Mouse (Mus musculus) right cerebral cortex, adult 2 months (tissue): ENCODE data around the gene Snapin.

Experiments used
- DNase-seq, 2 experiments: peaks; one replicate each; pipeline ENCODE4 v3.0.0; 2021 to 2022; ENCODE audit warnings: low spot score in 2 of 2

The Snapin gene

GRCm38 (mm10) chr3:90505216-90505615, 14.4 kb upstream of the Snapin start:
- no peak for DNase-seq

- no peak for DNase-seq
These were observed 12.6 kb upstream of the Snapin start for GRCm38 (mm10) chr3:90503444-90503843.

GRCm38 (mm10) chr3:90497597-90497996, 6.8 kb upstream of the Snapin start:
- no peak for DNase-seq

GRCm38 (mm10) chr3:90495850-90496525, 5.2 kb upstream of the Snapin start:
- DNase-seq = no peak

- DNase-seq = no peak
These were observed 3.2 kb upstream of the Snapin start for GRCm38 (mm10) chr3:90493831-90494540.

GRCm38 (mm10) chr3:90491350-90491749, 517 bp upstream of the Snapin start:
- peak in 1 of 2 experiments; percentile 43 for DNase-seq

- DNase-seq = no peak
These were observed 2.3 kb downstream of the Snapin start for GRCm38 (mm10) chr3:90488576-90488975.

- DNase-seq = no peak
These were observed 3.8 kb downstream of the Snapin start for GRCm38 (mm10) chr3:90486998-90487397.

- peak; percentile 96 to 97 for DNase-seq
These were observed 14.8 kb downstream of the Snapin start, which contains the start of gene Ilf2 for GRCm38 (mm10) chr3:90475831-90476611. Gene Ilf2, plus strand, starts transcription at chr3:90476126.

GRCm38 (mm10) chr3:90475151-90475830, 15.5 kb downstream of the Snapin start:
- no peak for DNase-seq

- no peak for DNase-seq
These were observed 18.6 kb downstream of the Snapin start for GRCm38 (mm10) chr3:90472213-90472612.

- DNase-seq = no peak
These were observed 23.1 kb downstream of the Snapin start for GRCm38 (mm10) chr3:90467618-90468300.

GRCm38 (mm10) chr3:90466311-90466766, 24.5 kb downstream of the Snapin start:
- DNase-seq = peak; percentile 53 to 73

GRCm38 (mm10) chr3:90465686-90466310, 25.0 kb downstream of the Snapin start, which contains the start of gene Npr1:
Gene Npr1, minus strand, starts transcription at chr3:90465866.
- DNase-seq = no peak

GRCm38 (mm10) chr3:90465081-90465685, 25.6 kb downstream of the Snapin start:
- no peak for DNase-seq

GRCm38 (mm10) chr3:90464552-90465080, 26.2 kb downstream of the Snapin start:
- DNase-seq = no peak

- DNase-seq = no peak
These were observed 28.3 kb downstream of the Snapin start for GRCm38 (mm10) chr3:90462579-90462978.

- no peak for DNase-seq
These were observed 28.9 kb downstream of the Snapin start for GRCm38 (mm10) chr3:90461935-90462334.

GRCm38 (mm10) chr3:90460315-90460714, 30.5 kb downstream of the Snapin start:
- no peak for DNase-seq

GRCm38 (mm10) chr3:90459727-90460126, 31.1 kb downstream of the Snapin start:
- DNase-seq = no peak
